Mouse (Mus musculus) stomach, postnatal 0 days (tissue): Measurements from ENCODE around the gene Mbnl3.

Experiments used
- CTCF ChIP-seq: IDR thresholded peaks from 2 replicates; pipeline ENCODE4 v1.5.1; 2016; ENCODE audit warnings: antibody characterized with exemption, low read depth, mild to moderate bottlenecking, moderate library complexity
- EP300 ChIP-seq: optimal IDR thresholded peaks from 2 replicates; pipeline ENCODE3; 2016; ENCODE audit warnings: antibody characterized with exemption

- TF ChIP-seq CTCF (no peak), EP300 (no peak)
These were observed 121.4 kb downstream of the Mbnl3 start for GRCm38 (mm10) chrX:51084972-51085371.
